Mouse (Mus musculus): ENCODE data around the gene Ier5. TPM values are rescaled to one million over a fixed set of nuclear protein-coding genes. Genes with fewer than 3 reads are reported as not detected.
A peak's percentile ranks its signal among the peaks of the same experiment; 100 is the strongest.

Ier5 gene
- polyA plus RNA-seq, 1 experiment from 2014 or later = 4.4 TPM

GRCm38 (mm10) chr1:155106310-155106709 lies 6.9 kb upstream of the Ier5 start:
- no peaks in the 10 kb centered on the region for H3K36me3 ChIP-seq (ENCODE audit: insufficient read depth, low read length)
- H3K9me3 ChIP-seq (ENCODE audit: low read length) = no peaks in the 10 kb centered on the region
- H3K9ac ChIP-seq (replicated peaks; ENCODE audit: low read length) = no peak overlapping the region
- no peak overlapping the region for H3K27ac ChIP-seq (ENCODE audit: low read length)
- peaks cover 10% of the 10 kb centered on the region for H3K4me1 ChIP-seq (ENCODE audit: insufficient read depth, low read length)
- no peak overlapping the region for H3K4me2 ChIP-seq (replicated peaks; ENCODE audit: low read depth, low read length)
- H3K4me3 ChIP-seq (ENCODE audit: low read length) = no peak overlapping the region
- H3K27me3 ChIP-seq (ENCODE audit: insufficient read depth, low read length) = no peaks in the 10 kb centered on the region
- ATAC-seq (ENCODE audit: low FRiP score, low TSS enrichment) = no peak
- 81% methylated on average over 1 of the region's 1 CpGs for WGBS

GRCm38 (mm10) chr1:155103991-155104390 lies 4.6 kb upstream of the Ier5 start:
- no peak for ATAC-seq (ENCODE audit: low FRiP score, low TSS enrichment)
- Histone ChIP-seq H3K27me3 (ENCODE audit: insufficient read depth, low read length) (no peaks in the 10 kb centered on the region), H3K9me3 (ENCODE audit: low read length) (no peaks in the 10 kb centered on the region), H3K9ac (replicated peaks; ENCODE audit: low read length) (no peak overlapping the region), H3K4me2 (replicated peaks; ENCODE audit: low read depth, low read length) (no peak overlapping the region), H3K36me3 (ENCODE audit: insufficient read depth, low read length) (no peaks in the 10 kb centered on the region), H3K4me1 (ENCODE audit: insufficient read depth, low read length) (peaks cover 4% of the 10 kb centered on the region; the same call in 1 of the 2 replicates), H3K4me3 (ENCODE audit: low read length) (no peak overlapping the region), H3K27ac (ENCODE audit: low read length) (no peak overlapping the region)
- WGBS = 82% methylated on average over 5 of the region's 5 CpGs

GRCm38 (mm10) chr1:155102631-155103030 lies 3.2 kb upstream of the Ier5 start:
- WGBS = 90% methylated on average over 4 of the region's 4 CpGs
- Histone ChIP-seq H3K4me3 (ENCODE audit: low read length) (no peak overlapping the region), H3K36me3 (ENCODE audit: insufficient read depth, low read length) (no peaks in the 10 kb centered on the region)

GRCm38 (mm10) chr1:155098486-155099279 lies 753 bp downstream of the Ier5 start:
- peak overlapping the region; percentile 75 for H3K4me3 ChIP-seq (ENCODE audit: low read length)
- WGBS = under 1% methylated on average over 81 of the region's 93 CpGs
- peak overlapping the region; percentile 76 for H3K4me2 ChIP-seq (replicated peaks; ENCODE audit: low read depth, low read length)
- H3K9me3 ChIP-seq (ENCODE audit: low read length) = no peaks in the 10 kb centered on the region
- H3K27me3 ChIP-seq (ENCODE audit: insufficient read depth, low read length) = no peaks in the 10 kb centered on the region
- peaks cover 19% of the 10 kb centered on the region for H3K4me1 ChIP-seq (ENCODE audit: insufficient read depth, low read length)
- ATAC-seq (ENCODE audit: low FRiP score, low TSS enrichment) = peak; percentile 71
- H3K27ac ChIP-seq (ENCODE audit: low read length) = peak overlapping the region; percentile 88
- H3K36me3 ChIP-seq (ENCODE audit: insufficient read depth, low read length) = no peaks in the 10 kb centered on the region
- H3K9ac ChIP-seq (replicated peaks; ENCODE audit: low read length) = peak overlapping the region; percentile 98

More at GRCm38 (mm10) chr1:155102631-155103030, 3.2 kb upstream of the Ier5 start:
- H3K27me3 ChIP-seq (ENCODE audit: insufficient read depth, low read length) = no peaks in the 10 kb centered on the region
- H3K4me2 ChIP-seq (replicated peaks; ENCODE audit: low read depth, low read length) = no peak overlapping the region
- H3K9me3 ChIP-seq (ENCODE audit: low read length) = no peaks in the 10 kb centered on the region
- no peak overlapping the region for H3K27ac ChIP-seq (ENCODE audit: low read length)
- ATAC-seq (ENCODE audit: low FRiP score, low TSS enrichment) = no peak
- no peak overlapping the region for H3K9ac ChIP-seq (replicated peaks; ENCODE audit: low read length)
- peaks cover 4% of the 10 kb centered on the region; the same call in 1 of the 2 replicates for H3K4me1 ChIP-seq (ENCODE audit: insufficient read depth, low read length)

GRCm38 (mm10) chr1:155097931-155098485 lies 1.4 kb downstream of the Ier5 start:
- no peaks in the 10 kb centered on the region for H3K36me3 ChIP-seq (ENCODE audit: insufficient read depth, low read length)
- H3K27ac ChIP-seq (ENCODE audit: low read length) = peak overlapping the region; percentile 88
- H3K4me1 ChIP-seq (ENCODE audit: insufficient read depth, low read length) = peaks cover 26% of the 10 kb centered on the region
- 0% methylated on average over 33 of the region's 33 CpGs for WGBS
- H3K9ac ChIP-seq (replicated peaks; ENCODE audit: low read length) = peak overlapping the region; percentile 98
- no peaks in the 10 kb centered on the region for H3K27me3 ChIP-seq (ENCODE audit: insufficient read depth, low read length)
- ATAC-seq (ENCODE audit: low FRiP score, low TSS enrichment) = no peak
- H3K4me2 ChIP-seq (replicated peaks; ENCODE audit: low read depth, low read length) = peak overlapping the region; percentile 76
- H3K9me3 ChIP-seq (ENCODE audit: low read length) = no peaks in the 10 kb centered on the region
- peak overlapping the region; percentile 75 for H3K4me3 ChIP-seq (ENCODE audit: low read length)

GRCm38 (mm10) chr1:155097354-155097753 lies 2.1 kb downstream of the Ier5 start:
- no peak for ATAC-seq (ENCODE audit: low FRiP score, low TSS enrichment)
- H3K4me1 ChIP-seq (ENCODE audit: insufficient read depth, low read length) = peaks cover 33% of the 10 kb centered on the region
- peak overlapping the region; percentile 88; the same call in 1 of the 2 replicates for H3K27ac ChIP-seq (ENCODE audit: low read length)
- H3K9ac ChIP-seq (replicated peaks; ENCODE audit: low read length) = peak overlapping the region; percentile 98
- no peaks in the 10 kb centered on the region for H3K27me3 ChIP-seq (ENCODE audit: insufficient read depth, low read length)
- H3K4me2 ChIP-seq (replicated peaks; ENCODE audit: low read depth, low read length) = peak overlapping the region; percentile 76
- 32% methylated on average over 6 of the region's 6 CpGs for WGBS
- no peaks in the 10 kb centered on the region for H3K36me3 ChIP-seq (ENCODE audit: insufficient read depth, low read length)
- no peaks in the 10 kb centered on the region for H3K9me3 ChIP-seq (ENCODE audit: low read length)
- peak overlapping the region; percentile 75 for H3K4me3 ChIP-seq (ENCODE audit: low read length)

- peak overlapping the region; percentile 76 for H3K4me2 ChIP-seq (replicated peaks; ENCODE audit: low read depth, low read length)
- 85% methylated on average over 4 of the region's 4 CpGs for WGBS
- H3K27ac ChIP-seq (ENCODE audit: low read length) = no peak overlapping the region
- peaks cover 39% of the 10 kb centered on the region for H3K4me1 ChIP-seq (ENCODE audit: insufficient read depth, low read length)
- no peaks in the 10 kb centered on the region for H3K36me3 ChIP-seq (ENCODE audit: insufficient read depth, low read length)
- peak overlapping the region; percentile 75 for H3K4me3 ChIP-seq (ENCODE audit: low read length)
- H3K9ac ChIP-seq (replicated peaks; ENCODE audit: low read length) = no peak overlapping the region
- ATAC-seq (ENCODE audit: low FRiP score, low TSS enrichment) = no peak
- no peaks in the 10 kb centered on the region for H3K9me3 ChIP-seq (ENCODE audit: low read length)
- H3K27me3 ChIP-seq (ENCODE audit: insufficient read depth, low read length) = no peaks in the 10 kb centered on the region
These were observed 2.7 kb downstream of the Ier5 start for GRCm38 (mm10) chr1:155096620-155097261.

GRCm38 (mm10) chr1:155093971-155094707 lies 5.3 kb downstream of the Ier5 start:
- Histone ChIP-seq H3K4me1 (ENCODE audit: insufficient read depth, low read length) (peaks cover 46% of the 10 kb centered on the region), H3K27me3 (ENCODE audit: insufficient read depth, low read length) (no peaks in the 10 kb centered on the region), H3K4me2 (replicated peaks; ENCODE audit: low read depth, low read length) (no peak overlapping the region), H3K27ac (ENCODE audit: low read length) (peak overlapping the region; percentile 86), H3K4me3 (ENCODE audit: low read length) (no peak overlapping the region), H3K9ac (replicated peaks; ENCODE audit: low read length) (no peak overlapping the region), H3K9me3 (ENCODE audit: low read length) (no peaks in the 10 kb centered on the region), H3K36me3 (ENCODE audit: insufficient read depth, low read length) (no peaks in the 10 kb centered on the region)
- 61% methylated on average over 9 of the region's 9 CpGs for WGBS
- ATAC-seq (ENCODE audit: low FRiP score, low TSS enrichment) = no peak

- Histone ChIP-seq H3K9me3 (ENCODE audit: low read length) (no peaks in the 10 kb centered on the region), H3K4me2 (replicated peaks; ENCODE audit: low read depth, low read length) (0 out of 2 replicates have a peak overlapping the region, but pooled peaks have one; percentile 1), H3K36me3 (ENCODE audit: insufficient read depth, low read length) (no peaks in the 10 kb centered on the region), H3K4me1 (ENCODE audit: insufficient read depth, low read length) (peaks cover 50% of the 10 kb centered on the region), H3K27me3 (ENCODE audit: insufficient read depth, low read length) (no peaks in the 10 kb centered on the region), H3K27ac (ENCODE audit: low read length) (peak overlapping the region; percentile 86), H3K9ac (replicated peaks; ENCODE audit: low read length) (no peak overlapping the region), H3K4me3 (ENCODE audit: low read length) (no peak overlapping the region)
- peak; percentile 71 for ATAC-seq (ENCODE audit: low FRiP score, low TSS enrichment)
- WGBS = 29% methylated on average over 4 of the region's 4 CpGs
These were observed 6.2 kb downstream of the Ier5 start for GRCm38 (mm10) chr1:155093145-155093791.
